Mouse (Mus musculus) embryonic facial prominence, embryonic 13.5 days (tissue): ENCODE data around the gene Lgals9. TPM values are rescaled to one million over a fixed set of nuclear protein-coding genes. Genes with fewer than 3 reads are reported as not detected.

Experiments used
- ATAC-seq: fragments of 200-750 bp; cut with Nextera tagmentation; 2 replicates; pipeline ENCODE4 v1.8.0; 2017; ENCODE audit warnings: low read depth; ENCODE audit not compliant: insufficient number of reproducible peaks, insufficient read depth, low FRiP score, low TSS enrichment
- H3K27ac ChIP-seq: fragments of 300-500 bp; sonication (generic); 2 replicates; pipeline ENCODE4 v1.5.1; 2015; ENCODE audit warnings: moderate library complexity, mild to moderate bottlenecking, inconsistent platforms
- H3K27me3 ChIP-seq: fragments of 300-500 bp; sonication (generic); 2 replicates; pipeline ENCODE4 v1.6.1; 2015; ENCODE audit warnings: mild to moderate bottlenecking, inconsistent platforms
- H3K36me3 ChIP-seq: fragments of 300-500 bp; sonication (generic); 2 replicates; pipeline ENCODE4 v1.6.1; 2015; ENCODE audit warnings: mild to moderate bottlenecking, inconsistent platforms
- H3K4me1 ChIP-seq: fragments of 300-500 bp; sonication (generic); 2 replicates; pipeline ENCODE4 v1.6.1; 2015; ENCODE audit warnings: inconsistent platforms
- H3K4me2 ChIP-seq: fragments of 300-500 bp; sonication (generic); 2 replicates; pipeline ENCODE4 v1.6.1; 2015; ENCODE audit warnings: moderate library complexity, mild to moderate bottlenecking, inconsistent platforms
- H3K4me3 ChIP-seq: fragments of 300-500 bp; sonication (generic); 2 replicates; pipeline ENCODE4 v1.5.1; 2015; ENCODE audit warnings: mild to moderate bottlenecking, inconsistent platforms
- H3K9ac ChIP-seq: fragments of 300-500 bp; sonication (generic); 2 replicates; pipeline ENCODE4 v1.6.1; 2015; ENCODE audit warnings: mild to moderate bottlenecking, inconsistent platforms
- H3K9me3 ChIP-seq: fragments of 300-500 bp; sonication (generic); 2 replicates; pipeline ENCODE4 v1.6.1; 2016; ENCODE audit warnings: inconsistent platforms
- WGBS: fragments of 180-500 bp; shearing (Covaris S2); methylation state at CpG from one replicate; pipeline ENCODE4 v1.1.7; 2015; ENCODE audit warnings: mixed read lengths; 5-methylcytosine and 5-hydroxymethylcytosine counted together
- polyA plus RNA-seq: library from polyadenylated mRNA; unstranded; fragments of >200 nt; fragmentation: Nextera tagmentation; extraction: Ambion mirVana; gene quantifications from 2 replicates; pipeline ENCODE4 v1.2.1, GENCODE M21; 2015

Lgals9 gene
- polyA plus RNA-seq, 1 experiment from 2014 or later, result 18.4 TPM

DNA sequence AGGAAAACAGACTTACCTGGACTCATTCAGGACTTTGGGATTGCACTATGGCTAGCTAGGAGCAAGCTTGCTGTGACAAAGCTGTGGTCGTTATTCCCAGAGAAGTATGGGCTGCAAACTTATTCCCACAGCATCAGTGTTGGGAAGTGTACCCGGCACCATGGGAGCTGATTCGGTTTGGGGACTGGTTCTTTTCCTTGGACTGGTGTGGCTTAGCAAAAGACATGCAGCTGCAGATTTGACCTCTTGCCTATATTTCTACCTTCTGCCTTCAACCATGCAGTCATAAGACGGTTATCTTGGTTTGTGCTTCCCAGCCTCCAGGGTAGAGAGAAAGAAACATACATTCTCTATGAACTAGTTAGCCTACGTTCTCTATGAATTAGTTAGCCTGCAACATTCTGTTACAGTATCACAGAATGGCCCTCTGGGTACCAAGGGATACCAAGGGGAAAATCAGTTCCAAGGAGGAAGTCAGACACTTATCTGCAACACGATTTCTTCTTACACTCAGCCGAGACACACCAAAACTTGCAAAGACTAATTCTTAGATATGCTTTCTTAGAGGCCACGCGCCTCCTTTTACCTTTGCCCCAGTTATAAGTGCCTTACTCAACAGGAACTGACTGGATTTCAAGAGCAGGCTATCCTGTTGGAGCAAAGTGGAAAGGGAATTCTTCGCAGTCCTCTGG, 1.7 kb upstream of the Lgals9 start:
- H3K9ac ChIP-seq, result no peak overlapping the region
- no peak overlapping the region for H3K4me2 ChIP-seq
- WGBS, result 87% methylated on average over 10 of the region's 10 CpGs
- H3K27ac ChIP-seq, result no peak overlapping the region
- H3K27me3 ChIP-seq, result no peaks in the 10 kb centered on the region
- H3K4me3 ChIP-seq, result no peak overlapping the region
- H3K9me3 ChIP-seq, result peaks cover 5% of the 10 kb centered on the region; the same call in 1 of the 2 replicates
- ATAC-seq, result no peak
- H3K36me3 ChIP-seq, result no peaks in the 10 kb centered on the region
- peaks cover 10% of the 10 kb centered on the region; the same call in 1 of the 2 replicates for H3K4me1 ChIP-seq

DNA sequence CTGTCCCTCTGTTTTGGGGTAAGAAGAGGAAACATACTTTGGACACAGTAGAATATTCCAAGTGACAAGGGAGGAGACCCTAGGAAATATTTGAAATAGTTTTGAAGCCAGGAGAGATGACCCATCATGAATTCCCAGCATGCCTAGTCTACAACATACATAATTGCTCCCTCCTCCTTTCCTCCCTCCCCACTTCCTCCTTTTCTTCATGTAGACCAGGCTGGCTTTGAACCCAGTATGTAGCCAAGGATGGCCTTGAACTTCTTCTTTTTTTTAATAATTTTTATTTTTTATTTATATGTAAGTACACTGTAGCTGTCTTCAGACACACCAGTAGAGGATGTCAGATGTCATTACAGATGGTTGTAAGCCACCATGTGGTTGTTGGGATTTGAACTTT, 759 bp upstream of the Lgals9 start:
- H3K27ac ChIP-seq, result no peak overlapping the region
- no peaks in the 10 kb centered on the region for H3K36me3 ChIP-seq
- H3K4me1 ChIP-seq, result peaks cover 10% of the 10 kb centered on the region; the same call in 1 of the 2 replicates
- H3K9me3 ChIP-seq, result peaks cover 5% of the 10 kb centered on the region; the same call in 1 of the 2 replicates
- ATAC-seq, result no peak
- H3K27me3 ChIP-seq, result no peaks in the 10 kb centered on the region
- no peak overlapping the region for H3K4me3 ChIP-seq
- H3K4me2 ChIP-seq, result no peak overlapping the region
- H3K9ac ChIP-seq, result no peak overlapping the region

DNA sequence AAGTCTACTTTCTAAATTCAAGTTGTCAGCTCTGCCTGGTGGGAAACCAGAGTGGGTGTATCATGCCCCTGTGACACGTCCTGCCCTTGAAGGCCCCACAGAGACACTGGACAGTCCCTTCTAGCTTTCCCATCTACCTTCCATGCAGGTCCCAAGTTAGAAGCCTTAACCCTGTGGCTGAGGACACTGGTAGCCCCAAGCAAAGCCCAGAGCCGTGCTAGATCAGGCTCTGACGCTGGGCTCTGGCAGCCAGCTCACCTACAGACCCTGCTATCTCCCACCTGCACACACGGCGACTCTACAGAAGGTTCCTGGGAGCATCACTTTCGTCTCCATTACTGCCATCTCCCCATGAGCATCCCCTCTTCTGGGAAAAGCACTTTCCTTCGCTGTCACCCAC, 1.2 kb downstream of the Lgals9 start:
- no peak overlapping the region for H3K4me2 ChIP-seq
- WGBS, result 83% methylated on average over 7 of the region's 7 CpGs
- no peak overlapping the region for H3K4me3 ChIP-seq
- no peak for ATAC-seq
- no peak overlapping the region for H3K27ac ChIP-seq
- no peaks in the 10 kb centered on the region for H3K36me3 ChIP-seq
- H3K27me3 ChIP-seq, result no peaks in the 10 kb centered on the region
- no peak overlapping the region for H3K9ac ChIP-seq
- H3K9me3 ChIP-seq, result no peaks in the 10 kb centered on the region
- peaks cover 10% of the 10 kb centered on the region; the same call in 1 of the 2 replicates for H3K4me1 ChIP-seq

DNA sequence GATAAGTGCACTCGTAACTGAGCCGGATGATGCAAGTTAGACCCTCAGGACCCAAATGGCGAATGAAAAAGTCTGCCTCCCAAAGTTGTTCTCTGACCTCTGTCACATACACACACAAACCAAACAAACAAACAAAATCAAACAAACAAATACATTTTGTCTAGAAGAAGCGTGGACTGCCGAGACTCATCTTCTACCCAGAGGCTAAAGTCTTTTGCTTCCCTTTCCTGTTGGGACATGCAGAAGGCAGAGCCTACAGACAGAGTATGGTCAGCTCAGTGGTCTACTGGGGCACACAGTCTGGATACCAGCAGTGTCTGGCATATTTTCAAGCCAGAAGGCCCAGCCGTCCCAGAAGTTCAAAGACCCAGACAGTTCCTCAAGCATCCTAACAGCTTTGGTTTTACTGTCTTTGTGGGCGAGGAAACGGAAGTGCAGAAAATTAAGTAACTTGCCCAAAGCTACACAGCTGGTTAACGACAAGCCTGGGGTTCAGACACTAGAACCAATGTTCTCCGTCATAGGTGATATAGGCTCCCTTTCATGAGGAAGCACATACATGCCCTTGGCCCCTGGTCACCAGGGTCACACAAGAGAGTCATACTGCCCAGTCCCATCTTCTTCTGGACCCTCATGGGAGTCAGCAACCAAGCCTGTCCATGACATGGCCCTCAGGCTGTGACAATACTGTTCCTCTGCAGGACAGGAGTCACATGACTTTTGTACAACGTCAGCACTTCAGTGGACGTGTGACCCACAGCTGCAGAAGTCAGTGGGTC, 2.0 kb downstream of the Lgals9 start:
- WGBS, result 73% methylated on average over 12 of the region's 12 CpGs
- peaks cover 10% of the 10 kb centered on the region; the same call in 1 of the 2 replicates for H3K4me1 ChIP-seq
- no peak overlapping the region for H3K27ac ChIP-seq
- no peak overlapping the region for H3K9ac ChIP-seq
- H3K9me3 ChIP-seq, result no peaks in the 10 kb centered on the region
- H3K27me3 ChIP-seq, result no peaks in the 10 kb centered on the region
- no peak for ATAC-seq
- H3K4me2 ChIP-seq, result no peak overlapping the region
- H3K36me3 ChIP-seq, result no peaks in the 10 kb centered on the region
- H3K4me3 ChIP-seq, result no peak overlapping the region

DNA sequence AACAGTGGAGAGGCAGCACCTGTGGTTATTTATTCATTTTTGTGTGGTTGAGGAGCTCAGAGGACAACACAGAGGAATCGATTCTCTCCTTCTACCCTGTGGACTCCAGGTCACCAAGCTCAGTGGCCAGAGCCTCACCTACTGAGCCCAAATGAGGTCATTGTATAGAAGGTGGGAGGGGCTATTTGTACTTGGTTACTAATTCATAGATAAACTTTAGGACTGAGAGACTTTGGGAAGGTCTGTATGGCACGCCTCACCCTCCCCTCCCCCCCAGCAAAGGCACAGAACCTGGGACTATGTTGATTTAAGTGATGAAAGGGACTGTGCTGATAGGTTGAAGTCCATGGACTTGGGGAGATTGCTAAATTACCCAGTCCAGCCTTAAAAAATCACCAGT, 2.7 kb downstream of the Lgals9 start:
- H3K4me3 ChIP-seq, result no peak overlapping the region
- no peaks in the 10 kb centered on the region for H3K27me3 ChIP-seq
- no peak overlapping the region for H3K4me2 ChIP-seq
- ATAC-seq, result no peak
- no peak overlapping the region for H3K9ac ChIP-seq
- WGBS, result 89% methylated on average over 2 of the region's 2 CpGs
- no peaks in the 10 kb centered on the region for H3K36me3 ChIP-seq
- no peak overlapping the region for H3K27ac ChIP-seq
- H3K9me3 ChIP-seq, result no peaks in the 10 kb centered on the region
- H3K4me1 ChIP-seq, result peaks cover 10% of the 10 kb centered on the region; the same call in 1 of the 2 replicates

DNA sequence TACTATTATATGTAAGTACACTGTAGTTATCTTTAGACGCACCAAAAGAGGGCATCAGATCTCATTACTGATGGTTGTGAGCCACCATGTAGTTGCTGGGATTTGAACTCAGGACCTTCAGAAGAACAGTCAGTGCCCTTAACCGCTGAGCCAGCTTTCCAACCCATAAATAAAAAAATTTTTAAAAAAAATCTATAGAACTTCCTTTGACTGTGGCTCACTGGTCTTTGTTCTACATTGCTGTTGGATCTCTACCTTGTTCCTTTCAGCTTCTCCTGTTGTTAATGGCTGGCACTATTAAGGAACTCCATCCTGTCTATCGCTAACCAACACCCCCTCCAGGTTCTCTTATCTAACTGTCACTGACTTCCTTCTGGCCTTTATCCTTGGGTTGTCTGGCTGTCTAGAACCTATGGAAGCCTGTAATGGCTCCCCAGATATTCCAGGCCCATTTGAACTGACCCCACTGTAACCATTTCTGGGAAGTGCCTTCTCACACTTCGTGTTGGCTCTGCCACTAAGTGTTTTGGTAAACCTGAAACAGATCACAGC, 4.6 kb downstream of the Lgals9 start:
- Histone ChIP-seq H3K4me1 (peaks cover 10% of the 10 kb centered on the region; the same call in 1 of the 2 replicates), H3K27ac (no peak overlapping the region), H3K27me3 (no peaks in the 10 kb centered on the region), H3K36me3 (no peaks in the 10 kb centered on the region), H3K4me3 (no peak overlapping the region), H3K4me2 (no peak overlapping the region), H3K9ac (no peak overlapping the region), H3K9me3 (no peaks in the 10 kb centered on the region)
- 80% methylated on average over 4 of the region's 4 CpGs for WGBS
- no peak for ATAC-seq

DNA sequence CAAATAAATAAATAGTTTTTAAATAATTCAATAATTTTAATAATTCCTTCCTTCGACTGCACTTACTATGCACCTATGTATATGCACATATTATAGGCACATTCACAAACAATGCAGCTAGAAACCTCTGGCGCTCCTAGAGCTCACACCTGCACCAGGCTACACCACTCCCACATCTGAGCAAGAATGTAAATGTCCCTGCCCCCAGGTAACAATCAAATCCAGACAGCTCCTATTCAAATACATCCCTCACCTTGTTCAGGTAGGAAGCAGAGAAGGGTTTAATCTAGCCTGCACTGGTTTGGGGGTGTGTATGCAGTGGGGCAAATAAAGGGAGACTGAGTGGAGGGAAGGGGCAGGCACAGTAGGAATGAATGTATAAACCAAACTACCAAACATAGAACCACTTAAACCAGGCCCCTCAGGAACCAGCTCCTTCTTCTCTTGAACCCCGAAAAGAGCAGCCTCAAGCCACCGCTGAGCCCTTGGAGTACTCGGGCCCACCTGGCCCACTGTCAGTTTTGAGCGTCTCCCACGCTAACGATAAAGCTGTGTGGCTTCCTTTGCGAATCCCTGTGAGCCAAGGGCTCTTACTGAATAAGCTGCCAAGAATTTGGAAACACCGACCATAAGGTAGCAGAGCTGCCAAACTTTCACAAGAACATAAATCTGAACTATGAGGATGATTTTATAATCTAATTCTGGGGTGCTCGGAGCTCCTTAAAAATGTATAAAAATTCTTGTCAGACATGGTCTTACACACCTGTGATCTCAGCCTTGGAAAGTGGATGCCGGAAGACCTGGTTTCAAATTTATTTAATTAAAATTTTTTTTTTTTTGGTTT, 6.3 kb downstream of the Lgals9 start:
- no peak for ATAC-seq
- Histone ChIP-seq H3K9me3 (no peaks in the 10 kb centered on the region), H3K4me2 (no peak overlapping the region), H3K36me3 (no peaks in the 10 kb centered on the region), H3K4me1 (peaks cover 5% of the 10 kb centered on the region), H3K4me3 (no peak overlapping the region), H3K27me3 (no peaks in the 10 kb centered on the region), H3K9ac (no peak overlapping the region), H3K27ac (no peak overlapping the region)
- 77% methylated on average over 12 of the region's 12 CpGs for WGBS

DNA sequence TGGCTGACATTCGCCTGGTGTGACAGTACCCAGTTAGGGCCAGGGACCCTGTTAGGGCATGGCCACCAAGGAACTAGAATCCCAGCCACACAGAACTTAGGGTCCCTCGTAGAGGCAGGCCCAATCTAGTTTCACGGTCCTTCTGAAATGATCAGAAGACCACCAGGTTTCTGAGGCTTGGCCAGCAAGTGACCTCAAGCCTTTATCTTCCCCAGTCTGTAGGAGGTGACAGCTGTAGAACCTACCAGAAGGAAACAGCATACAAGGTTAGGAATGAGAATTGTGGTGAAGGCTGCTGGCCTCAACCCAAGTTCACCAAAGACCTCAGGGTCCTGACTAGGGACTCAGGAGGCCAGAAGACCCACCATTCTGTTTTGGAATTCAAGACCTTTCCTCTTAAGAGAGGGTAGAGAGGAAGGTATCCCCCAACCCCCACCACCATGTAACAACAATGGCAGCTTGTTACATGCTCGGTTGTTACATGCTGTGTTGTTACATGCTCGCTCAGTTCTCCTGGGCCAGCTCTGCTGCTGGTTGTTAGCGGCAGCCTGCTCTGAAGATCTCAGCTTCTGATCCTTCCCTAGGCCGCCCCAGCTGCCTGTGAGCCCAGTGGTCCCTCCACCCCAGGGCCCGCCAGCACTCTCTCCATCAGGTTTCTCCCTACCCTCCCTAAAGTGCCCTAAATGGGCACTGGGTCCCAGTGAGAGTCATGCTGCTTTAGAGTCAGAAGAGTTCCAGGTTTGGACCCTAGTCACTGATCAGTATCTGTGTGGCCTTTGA, 7.8 kb downstream of the Lgals9 start:
- Histone ChIP-seq H3K4me3 (no peak overlapping the region), H3K27ac (no peak overlapping the region), H3K4me2 (no peak overlapping the region), H3K27me3 (no peaks in the 10 kb centered on the region), H3K36me3 (no peaks in the 10 kb centered on the region), H3K9ac (no peak overlapping the region), H3K4me1 (peaks cover 20% of the 10 kb centered on the region), H3K9me3 (no peaks in the 10 kb centered on the region)
- no peak for ATAC-seq
- WGBS, result 78% methylated on average over 8 of the region's 8 CpGs

DNA sequence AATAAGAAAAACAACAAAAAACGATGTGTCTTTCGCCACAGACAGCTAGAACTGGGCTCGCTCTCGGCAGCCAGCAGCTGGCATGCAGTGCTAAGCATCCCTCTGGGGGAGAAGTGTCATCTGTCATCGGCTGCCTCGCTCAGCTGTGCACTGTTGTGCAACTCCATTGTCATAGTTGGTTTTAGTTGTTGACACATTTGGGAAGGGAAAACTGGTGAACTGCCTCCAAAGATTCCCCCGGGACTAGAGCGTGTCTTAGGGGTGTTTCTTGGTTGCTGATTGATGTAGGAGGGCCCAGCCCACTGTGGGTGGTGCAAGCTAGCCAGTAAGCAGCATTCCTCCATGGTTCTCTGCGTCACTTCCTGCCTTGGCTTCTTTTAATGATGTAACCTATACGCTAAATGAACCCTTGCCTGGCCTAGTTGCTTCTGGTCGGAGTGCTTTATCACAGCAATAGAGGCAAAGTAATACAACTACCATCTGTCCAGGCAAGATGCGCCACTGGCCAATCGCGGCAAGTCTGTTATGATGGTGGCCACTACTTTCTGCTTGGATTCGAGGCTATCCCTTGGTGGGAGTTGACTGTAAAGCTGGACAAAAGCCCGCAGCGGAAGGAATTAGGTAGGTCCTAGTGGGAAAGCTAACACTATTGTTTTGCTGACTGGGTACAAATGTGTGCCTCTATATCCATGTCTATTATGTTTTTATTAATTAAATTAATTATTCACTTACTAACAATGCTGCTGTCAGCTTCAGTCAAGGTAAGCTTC, 11.2 kb downstream of the Lgals9 start:
- no peaks in the 10 kb centered on the region for H3K27me3 ChIP-seq
- H3K9ac ChIP-seq, result no peak overlapping the region
- H3K27ac ChIP-seq, result no peak overlapping the region
- no peaks in the 10 kb centered on the region for H3K36me3 ChIP-seq
- H3K9me3 ChIP-seq, result no peaks in the 10 kb centered on the region
- H3K4me1 ChIP-seq, result peaks cover 20% of the 10 kb centered on the region
- peak overlapping the region; percentile 30 for H3K4me2 ChIP-seq
- 58% methylated on average over 17 of the region's 17 CpGs for WGBS
- H3K4me3 ChIP-seq, result no peak overlapping the region
- no peak for ATAC-seq

DNA sequence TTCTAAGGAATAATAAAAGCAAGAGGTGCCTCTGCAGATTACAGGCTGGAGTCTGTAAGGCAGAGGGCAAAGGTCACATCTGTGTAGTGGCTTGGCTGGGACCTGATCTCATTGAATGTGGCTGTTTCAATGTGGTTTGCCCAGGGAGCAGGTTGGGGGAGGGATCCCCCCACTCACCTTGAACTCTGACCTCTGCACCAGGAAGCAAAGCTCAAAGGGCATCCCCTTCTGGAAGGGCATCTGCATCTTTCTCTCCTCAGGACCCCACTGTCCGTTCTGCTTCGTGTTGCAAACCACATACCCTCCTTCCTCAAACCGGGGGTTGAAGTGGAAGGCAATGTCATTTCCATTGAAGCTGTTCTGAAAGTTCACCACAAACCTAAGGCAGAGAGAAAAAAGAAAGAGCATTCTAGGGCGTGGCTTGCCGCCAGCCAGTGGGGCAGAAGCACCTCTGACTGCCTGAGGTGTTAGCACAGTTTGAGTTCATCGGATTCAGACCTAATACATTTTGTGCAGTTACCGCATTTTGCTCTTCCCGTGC, 11.9 kb downstream of the Lgals9 start:
- peaks cover 20% of the 10 kb centered on the region for H3K4me1 ChIP-seq
- H3K36me3 ChIP-seq, result no peaks in the 10 kb centered on the region
- H3K9ac ChIP-seq, result no peak overlapping the region
- H3K4me3 ChIP-seq, result no peak overlapping the region
- WGBS, result 33% methylated on average over 8 of the region's 8 CpGs
- H3K27me3 ChIP-seq, result no peaks in the 10 kb centered on the region
- 0 out of 2 replicates have a peak overlapping the region, but pooled peaks have one; percentile 22 for H3K27ac ChIP-seq
- H3K4me2 ChIP-seq, result peak overlapping the region; percentile 30
- ATAC-seq, result no peak
- no peaks in the 10 kb centered on the region for H3K9me3 ChIP-seq
